Mouse (Mus musculus) liver, postnatal 0 days (tissue): ENCODE results near the gene Mcoln3. TPM values are rescaled to one million over a fixed set of nuclear protein-coding genes. Genes with fewer than 3 reads are reported as not detected.
A peak's percentile ranks its signal among the peaks of the same experiment; 100 is the strongest.

Source experiments
- ATAC-seq: fragments of 200-750 bp; cut with Nextera tagmentation; 2 replicates; pipeline ENCODE4 v1.8.0; 2017; ENCODE audit warnings: mild to moderate bottlenecking, moderate library complexity
- DNase-seq: peaks from one replicate; pipeline ENCODE4 v3.0.0-alpha.2; 2016
- H3K27ac ChIP-seq: fragments of 300-500 bp; sonication (generic); 2 replicates; pipeline ENCODE4 v1.5.1; 2014; ENCODE audit warnings: antibody characterized with exemption, moderate library complexity, mild to moderate bottlenecking, low read depth
- H3K27me3 ChIP-seq: fragments of 300-500 bp; sonication (generic); 2 replicates; pipeline ENCODE4 v1.6.1; 2014; ENCODE audit warnings: low read length, control low read depth, mixed read lengths; ENCODE audit not compliant: insufficient read depth
- H3K36me3 ChIP-seq: fragments of 300-500 bp; sonication (generic); replicated peaks from 2 replicates; pipeline ENCODE4 v1.6.1; 2014; ENCODE audit warnings: mild to moderate bottlenecking, control low read depth, low read length, moderate library complexity, mixed read lengths; ENCODE audit not compliant: insufficient read depth
- H3K4me1 ChIP-seq: fragments of 300-500 bp; sonication (generic); 2 replicates; pipeline ENCODE4 v1.6.1; 2014; ENCODE audit warnings: antibody characterized with exemption, mild to moderate bottlenecking, control low read depth; ENCODE audit not compliant: insufficient read depth
- H3K4me2 ChIP-seq: fragments of 300-500 bp; sonication (generic); 2 replicates; pipeline ENCODE4 v1.6.1; 2014; ENCODE audit warnings: low read depth, mild to moderate bottlenecking, low read length, moderate library complexity, mixed read lengths
- H3K4me3 ChIP-seq: fragments of 300-500 bp; sonication (generic); 2 replicates; pipeline ENCODE4 v1.5.1; 2014; ENCODE audit warnings: low read depth, low read length
- H3K9ac ChIP-seq: fragments of 300-500 bp; sonication (generic); replicated peaks from 2 replicates; pipeline ENCODE4 v1.6.1; 2014; ENCODE audit warnings: mild to moderate bottlenecking, moderate library complexity
- H3K9me3 ChIP-seq: fragments of 300-500 bp; sonication (generic); 2 replicates; pipeline ENCODE4 v1.6.1; 2016; ENCODE audit warnings: mild to moderate bottlenecking, control low read depth, low read length, mixed read lengths
- CTCF ChIP-seq: sonication (generic); IDR thresholded peaks from 2 replicates; pipeline ENCODE4 v1.5.1; 2016; ENCODE audit warnings: antibody characterized with exemption, low read depth
- EP300 ChIP-seq: IDR thresholded peaks from 2 replicates; pipeline ENCODE4 v1.6.1; 2016; ENCODE audit warnings: antibody characterized with exemption, low read depth, mild to moderate bottlenecking
- WGBS: fragments of 180-500 bp; shearing (Covaris S2); extraction: QIAGEN DNeasy Blood & Tissue Kit; methylation state at CpG from one replicate; pipeline ENCODE4 v1.1.7; 2014; ENCODE audit not compliant: insufficient replicate concordance; 5-methylcytosine and 5-hydroxymethylcytosine counted together
- polyA plus RNA-seq: library from polyadenylated mRNA; unstranded; fragments of >200 nt; fragmentation: Nextera tagmentation; extraction: Ambion mirVana; gene quantifications from 2 replicates; pipeline ENCODE4 v1.2.1, GENCODE M21; 2015

Mcoln3 gene
- polyA plus RNA-seq, 1 experiment from 2014 or later: not detected

DNA sequence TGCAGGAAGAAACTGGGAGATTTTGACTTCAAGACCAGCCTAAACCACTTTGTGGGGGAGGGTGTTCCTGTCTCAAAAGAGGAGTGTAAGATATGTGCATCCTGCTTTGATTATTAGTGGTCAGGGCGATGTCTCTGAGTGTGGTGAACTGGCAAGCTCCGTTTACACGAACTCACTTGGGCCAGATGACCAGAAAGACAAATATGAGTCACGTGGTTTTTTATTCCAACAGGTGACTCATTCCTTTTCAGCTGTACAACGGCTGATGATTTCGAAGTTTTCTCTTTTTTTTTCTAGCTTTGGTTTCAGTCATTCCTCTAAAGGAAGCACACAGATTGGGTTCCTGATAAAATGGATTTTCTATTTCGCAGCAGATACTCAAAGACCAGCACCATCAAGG lies 60.0 kb downstream of the Mcoln3 start:
- Histone ChIP-seq H3K9ac (no peak overlapping the region), H3K4me1 (no peaks in the 10 kb centered on the region; the same call in 1 of the 2 replicates), H3K36me3 (no peaks in the 10 kb centered on the region), H3K27ac (no peak overlapping the region), H3K27me3 (no peaks in the 10 kb centered on the region), H3K9me3 (no peaks in the 10 kb centered on the region), H3K4me3 (no peak overlapping the region), H3K4me2 (peak overlapping the region; percentile 40; the same call in 1 of the 2 replicates)
- no peak for DNase-seq
- 55% methylated on average over 7 of the region's 7 CpGs for WGBS
- TF ChIP-seq CTCF (no peak), EP300 (no peak)
- ATAC-seq: peak; percentile 47; the same call in 1 of the 2 replicates

GRCm38 (mm10) chr3:146177748-146178582 lies 60.7 kb downstream of the Mcoln3 start:
- no peak overlapping the region for H3K9ac ChIP-seq
- H3K4me2 ChIP-seq: peak overlapping the region; percentile 40; the same call in 1 of the 2 replicates
- 9% methylated on average over 16 of the region's 16 CpGs for WGBS
- no peaks in the 10 kb centered on the region for H3K36me3 ChIP-seq
- no peak overlapping the region for H3K27ac ChIP-seq
- H3K9me3 ChIP-seq: no peaks in the 10 kb centered on the region
- H3K4me1 ChIP-seq: no peaks in the 10 kb centered on the region; the same call in 1 of the 2 replicates
- TF ChIP-seq EP300 (0 out of 2 replicates have a peak, but pooled peaks have one; percentile 27), CTCF (peak; percentile 84)
- ATAC-seq (peak; percentile 87), DNase-seq (peak; percentile 81)
- no peaks in the 10 kb centered on the region for H3K27me3 ChIP-seq
- no peak overlapping the region for H3K4me3 ChIP-seq

GRCm38 (mm10) chr3:146180341-146180740 lies 63.1 kb downstream of the Mcoln3 start:
- 36% methylated on average over 2 of the region's 2 CpGs for WGBS
- H3K27ac ChIP-seq: no peak overlapping the region
- peak; percentile 27 for DNase-seq
- no peak overlapping the region for H3K4me2 ChIP-seq
- H3K9me3 ChIP-seq: no peaks in the 10 kb centered on the region
- H3K9ac ChIP-seq: no peak overlapping the region
- no peaks in the 10 kb centered on the region for H3K27me3 ChIP-seq
- no peaks in the 10 kb centered on the region for H3K36me3 ChIP-seq
- no peaks in the 10 kb centered on the region; the same call in 1 of the 2 replicates for H3K4me1 ChIP-seq
- TF ChIP-seq EP300 (no peak), CTCF (no peak)
- no peak for ATAC-seq
- H3K4me3 ChIP-seq: no peak overlapping the region

DNA sequence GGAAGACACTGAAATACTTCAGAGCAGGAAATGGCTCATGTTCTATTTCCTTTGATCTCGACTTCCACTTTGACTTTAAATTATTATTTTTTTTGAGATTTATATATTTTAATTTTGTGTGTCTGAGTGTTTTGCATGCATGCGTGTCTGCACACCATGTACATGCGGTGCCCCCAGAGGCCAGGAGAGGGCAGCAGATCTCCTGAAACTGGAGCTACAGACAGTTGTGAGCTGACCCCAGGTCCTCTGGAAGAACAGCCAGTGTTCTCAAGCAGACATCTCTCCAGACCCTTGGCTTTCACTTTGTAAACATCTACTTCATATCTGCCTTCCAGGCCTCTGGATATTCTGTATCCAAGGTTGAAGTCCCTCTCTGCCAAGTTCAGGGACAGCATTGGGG lies 63.7 kb downstream of the Mcoln3 start:
- Histone ChIP-seq H3K4me1 (no peaks in the 10 kb centered on the region; the same call in 1 of the 2 replicates), H3K9me3 (no peaks in the 10 kb centered on the region), H3K27ac (no peak overlapping the region), H3K9ac (no peak overlapping the region), H3K4me2 (no peak overlapping the region), H3K4me3 (no peak overlapping the region), H3K27me3 (no peaks in the 10 kb centered on the region), H3K36me3 (no peaks in the 10 kb centered on the region)
- DNase-seq: peak; percentile 68
- WGBS: 44% methylated on average over 3 of the region's 3 CpGs
- TF ChIP-seq CTCF (peak; percentile 69), EP300 (no peak)
- no peak for ATAC-seq

DNA sequence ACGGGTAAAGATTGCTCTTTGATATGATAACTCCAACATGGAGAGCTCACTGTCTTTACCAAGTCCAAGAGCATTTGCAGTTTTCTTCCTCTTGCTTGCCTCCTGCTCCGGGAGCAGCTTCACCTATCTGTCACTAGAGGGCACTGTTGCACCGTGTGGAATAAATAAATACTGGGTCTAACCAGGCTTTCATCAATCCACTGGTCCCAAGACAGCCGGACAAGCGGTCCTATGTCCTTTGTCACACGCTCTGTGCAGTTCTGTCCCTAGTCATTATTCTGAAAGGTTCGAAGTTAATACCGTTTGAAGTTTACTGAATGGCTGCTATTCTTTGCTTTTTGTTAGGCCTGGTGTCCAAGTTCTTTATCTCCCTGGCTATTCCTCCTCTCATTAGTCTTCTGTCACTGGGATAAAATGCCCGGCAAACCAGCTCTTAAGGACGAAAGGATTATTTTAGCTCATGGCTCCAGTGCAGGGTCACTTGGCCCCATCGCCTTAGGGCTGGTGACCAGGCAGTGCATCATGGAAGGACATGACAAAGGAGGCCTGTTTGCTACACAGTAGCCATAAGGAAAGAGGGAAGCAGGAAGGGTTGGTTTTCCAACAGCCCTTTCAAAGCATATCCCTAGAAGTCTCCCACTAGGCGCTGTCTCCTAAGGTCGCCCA lies 67.9 kb downstream of the Mcoln3 start:
- 39% methylated on average over 13 of the region's 13 CpGs for WGBS

GRCm38 (mm10) chr3:146186033-146186432 lies 68.8 kb downstream of the Mcoln3 start:
- Histone ChIP-seq H3K27me3 (no peaks in the 10 kb centered on the region), H3K27ac (no peak overlapping the region), H3K4me1 (no peaks in the 10 kb centered on the region), H3K9me3 (no peaks in the 10 kb centered on the region), H3K4me3 (no peak overlapping the region), H3K4me2 (no peak overlapping the region), H3K36me3 (no peaks in the 10 kb centered on the region), H3K9ac (no peak overlapping the region)
- 80% methylated on average over 10 of the region's 10 CpGs for WGBS
- no peak for DNase-seq
- TF ChIP-seq CTCF (no peak), EP300 (no peak)
- no peak for ATAC-seq

More for the DNA sequence above, 67.9 kb downstream of the Mcoln3 start:
- H3K4me3 ChIP-seq: no peak overlapping the region
- H3K9ac ChIP-seq: no peak overlapping the region
- TF ChIP-seq CTCF (peak; percentile 91), EP300 (no peak)
- no peaks in the 10 kb centered on the region for H3K27me3 ChIP-seq
- H3K9me3 ChIP-seq: no peaks in the 10 kb centered on the region
- no peaks in the 10 kb centered on the region for H3K36me3 ChIP-seq
- H3K4me2 ChIP-seq: no peak overlapping the region
- peak; percentile 52 for DNase-seq
- no peak overlapping the region for H3K27ac ChIP-seq
- H3K4me1 ChIP-seq: no peaks in the 10 kb centered on the region
- peak; percentile 31; the same call in 1 of the 2 replicates for ATAC-seq
